Mouse (Mus musculus) C2C12 (cell line): ENCODE data around the gene 6430531B16Rik.

Experiments used
- CTCF ChIP-seq: IDR thresholded peaks from one replicate; pipeline ENCODE4 v1.5.1; 2011; ENCODE audit not compliant: control insufficient read depth, insufficient read depth, insufficient read length
- FOSL1 ChIP-seq: IDR thresholded peaks from one replicate; pipeline ENCODE4 v1.8.0; 2011; ENCODE audit warnings: mild to moderate bottlenecking, low read length; ENCODE audit not compliant: poor library complexity, insufficient read depth, severe bottlenecking
- MAX ChIP-seq: IDR thresholded peaks from one replicate; pipeline ENCODE4 v1.6.1; 2011; ENCODE audit warnings: mild to moderate bottlenecking, control low read depth
- MYOD1 ChIP-seq: IDR thresholded peaks from one replicate; pipeline ENCODE4 v1.6.1; 2011; ENCODE audit warnings: low read depth; ENCODE audit not compliant: control insufficient read depth, insufficient read length
- USF1 ChIP-seq: IDR thresholded peaks from one replicate; pipeline ENCODE4 v1.6.1; 2011; ENCODE audit warnings: low read depth, mild to moderate bottlenecking, control low read depth, moderate library complexity

DNA sequence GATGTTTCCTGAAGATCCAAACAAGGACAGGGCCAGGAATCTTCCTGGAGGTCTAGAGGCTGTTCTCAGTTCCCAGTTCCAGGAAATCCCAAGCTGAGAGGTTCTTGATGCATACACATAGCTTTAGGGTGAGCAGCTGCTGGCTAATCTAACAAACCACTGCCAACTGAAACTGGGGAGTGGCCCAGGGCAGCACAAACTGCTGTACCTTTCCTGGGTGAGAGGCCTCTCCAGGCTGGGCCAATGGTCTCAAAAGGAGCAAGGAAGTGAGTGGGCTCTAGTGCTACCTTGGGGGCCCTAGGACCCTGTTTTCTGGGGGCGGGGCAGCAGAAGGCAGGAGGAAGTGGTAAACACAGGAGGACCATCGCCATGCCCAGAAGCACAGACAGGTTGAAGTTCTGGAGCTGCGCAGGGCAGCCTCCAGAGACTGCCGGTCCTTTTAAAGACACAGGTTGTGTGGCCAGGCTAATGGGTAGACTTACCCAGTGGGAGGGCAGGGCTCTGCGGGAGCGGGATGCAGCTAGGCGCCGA is 12.4 kb upstream of the 6430531B16Rik start:
- TF ChIP-seq CTCF (no peak), MYOD1 (no peak), FOSL1 (no peak), MAX (no peak), USF1 (no peak)
